Mouse (Mus musculus) midbrain, embryonic 16.5 days (tissue): Measurements from ENCODE around the gene Tmx2. TPM values are rescaled to one million over a fixed set of nuclear protein-coding genes. Genes with fewer than 3 reads are reported as not detected.

Experiments
- ATAC-seq: fragments of 200-750 bp; cut with Nextera tagmentation; 2 replicates; pipeline ENCODE4 v1.8.0; 2017; ENCODE audit warnings: moderate TSS enrichment
- H3K27ac ChIP-seq: fragments of 300-500 bp; sonication (generic); 2 replicates; pipeline ENCODE4 v1.5.1; 2014; ENCODE audit warnings: mild to moderate bottlenecking, low read length, mixed read lengths
- H3K27me3 ChIP-seq: fragments of 300-500 bp; sonication (generic); 2 replicates; pipeline ENCODE4 v1.6.1; 2014; ENCODE audit warnings: low read depth, low read length, mixed read lengths; ENCODE audit not compliant: control insufficient read depth, insufficient read depth
- H3K36me3 ChIP-seq: fragments of 300-500 bp; sonication (generic); 2 replicates; pipeline ENCODE4 v1.6.1; 2014; ENCODE audit warnings: mild to moderate bottlenecking, low read length, moderate library complexity, mixed read lengths; ENCODE audit not compliant: control insufficient read depth, insufficient read depth
- H3K4me1 ChIP-seq: fragments of 300-500 bp; sonication (generic); 2 replicates; pipeline ENCODE4 v1.6.1; 2014; ENCODE audit warnings: mild to moderate bottlenecking, low read length, mixed read lengths; ENCODE audit not compliant: control insufficient read depth, insufficient read depth
- H3K4me2 ChIP-seq: fragments of 300-500 bp; sonication (generic); 2 replicates; pipeline ENCODE4 v1.6.1; 2014; ENCODE audit warnings: mild to moderate bottlenecking, low read length, mixed read lengths
- H3K4me3 ChIP-seq: fragments of 300-500 bp; sonication (generic); 2 replicates; pipeline ENCODE4 v1.5.1; 2014; ENCODE audit warnings: low read depth, mild to moderate bottlenecking, low read length, moderate library complexity, mixed read lengths
- H3K9ac ChIP-seq: fragments of 300-500 bp; sonication (generic); 2 replicates; pipeline ENCODE4 v1.6.1; 2014; ENCODE audit warnings: low read depth, low read length, mixed read lengths
- H3K9me3 ChIP-seq: fragments of 300-500 bp; sonication (generic); replicated peaks from 2 replicates; pipeline ENCODE4 v1.6.1; 2014; ENCODE audit warnings: mild to moderate bottlenecking, low read length, mixed read lengths; ENCODE audit not compliant: control insufficient read depth, poor library complexity, severe bottlenecking
- WGBS: fragments of 180-500 bp; shearing (Covaris S2); extraction: QIAGEN DNeasy Blood & Tissue Kit; methylation state at CpG from one replicate; pipeline ENCODE4 v1.1.7; 2014; 5-methylcytosine and 5-hydroxymethylcytosine counted together
- polyA plus RNA-seq: library from polyadenylated mRNA; unstranded; fragments of >200 nt; fragmentation: Nextera tagmentation; extraction: Ambion mirVana; gene quantifications from 2 replicates; pipeline ENCODE4 v1.2.1, GENCODE M21; 2015

Tmx2 gene
- polyA plus RNA-seq, 1 experiment from 2014 or later: 301 TPM

DNA sequence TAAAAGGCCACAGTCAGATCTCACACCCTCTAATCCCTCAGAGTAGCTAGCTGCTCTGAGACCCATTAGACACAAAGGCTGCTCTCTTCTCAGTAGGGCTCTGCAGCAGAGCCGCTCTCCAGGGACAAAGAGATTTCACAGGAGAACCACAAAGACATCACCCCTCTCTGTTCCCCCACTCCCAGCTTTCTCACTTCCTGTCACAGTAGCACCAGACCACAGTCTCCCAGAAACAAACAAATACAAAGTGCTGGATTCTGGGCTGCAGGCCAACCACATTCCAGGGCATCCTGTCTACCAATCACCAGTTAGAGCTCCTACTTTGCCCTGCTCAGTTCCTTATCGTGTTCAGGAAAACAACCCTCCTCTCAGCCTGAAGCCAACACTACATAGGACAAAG is 43.3 kb downstream of the Tmx2 start:
- no peaks in the 10 kb centered on the region for H3K36me3 ChIP-seq
- H3K27me3 ChIP-seq: no peaks in the 10 kb centered on the region
- WGBS: 0% methylated on average over 2 of the region's 2 CpGs
- H3K4me3 ChIP-seq: no peak overlapping the region
- no peak overlapping the region for H3K9ac ChIP-seq
- peak; percentile 93 for ATAC-seq
- peaks cover 41% of the 10 kb centered on the region for H3K4me1 ChIP-seq
- H3K27ac ChIP-seq: peak overlapping the region; percentile 58
- no peaks in the 10 kb centered on the region for H3K9me3 ChIP-seq
- no peak overlapping the region for H3K4me2 ChIP-seq

DNA sequence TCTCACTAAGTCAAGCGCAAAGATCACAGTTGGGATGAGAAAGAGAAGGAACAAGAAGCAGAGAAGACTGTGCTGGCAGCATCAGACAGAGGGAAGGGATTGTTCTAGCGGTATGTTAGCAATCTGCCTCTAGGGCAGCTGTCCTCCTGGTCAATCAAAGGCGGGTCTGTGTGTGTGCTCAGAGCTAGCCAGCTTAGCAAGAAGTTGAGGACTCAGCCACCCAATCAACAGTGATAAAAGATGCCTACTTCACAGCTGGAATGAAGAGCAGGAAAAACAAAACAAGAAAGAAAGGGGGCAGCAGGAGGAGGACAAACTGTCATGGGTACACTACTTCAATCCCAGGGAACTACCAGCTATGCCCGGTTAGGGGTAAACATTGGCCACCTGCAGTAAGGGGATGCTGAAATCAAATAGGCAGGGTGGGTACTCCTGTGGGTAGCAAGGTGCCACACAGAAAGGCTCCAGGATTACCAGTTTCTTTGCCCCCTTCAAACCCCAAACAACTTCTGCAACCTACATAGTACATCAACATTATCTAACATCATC is 43.9 kb downstream of the Tmx2 start:
- Histone ChIP-seq H3K4me1 (peaks cover 41% of the 10 kb centered on the region), H3K4me2 (no peak overlapping the region), H3K4me3 (no peak overlapping the region), H3K9me3 (no peaks in the 10 kb centered on the region), H3K27ac (peak overlapping the region; percentile 58), H3K9ac (no peak overlapping the region), H3K27me3 (no peaks in the 10 kb centered on the region), H3K36me3 (no peaks in the 10 kb centered on the region)
- ATAC-seq: no peak
- WGBS: 22% methylated on average over 4 of the region's 4 CpGs

DNA sequence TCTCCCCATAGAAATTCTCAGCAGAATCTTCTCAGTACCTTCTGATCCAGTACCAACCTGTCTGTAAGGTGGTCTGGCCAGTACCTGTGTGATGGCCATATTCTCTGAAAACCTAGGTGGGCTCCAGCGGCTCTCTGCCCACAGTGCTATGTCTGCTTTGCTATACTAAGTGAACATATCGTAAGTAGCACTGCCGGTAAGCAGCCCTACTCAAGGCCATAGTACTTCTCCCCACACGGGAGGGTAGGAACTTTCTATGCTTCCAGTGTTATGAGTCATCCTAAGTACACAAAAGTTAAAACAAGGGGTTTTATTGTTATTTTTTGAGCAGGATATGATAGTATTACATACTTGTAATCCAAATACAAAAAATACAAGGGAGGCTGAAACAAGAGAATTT is 44.9 kb downstream of the Tmx2 start:
- WGBS: 78% methylated on average over 4 of the region's 4 CpGs
- no peak overlapping the region for H3K9ac ChIP-seq
- H3K9me3 ChIP-seq: no peaks in the 10 kb centered on the region
- ATAC-seq: no peak
- no peaks in the 10 kb centered on the region for H3K36me3 ChIP-seq
- no peak overlapping the region for H3K4me3 ChIP-seq
- H3K4me1 ChIP-seq: peaks cover 41% of the 10 kb centered on the region
- H3K27ac ChIP-seq: no peak overlapping the region
- no peaks in the 10 kb centered on the region for H3K27me3 ChIP-seq
- no peak overlapping the region for H3K4me2 ChIP-seq

DNA sequence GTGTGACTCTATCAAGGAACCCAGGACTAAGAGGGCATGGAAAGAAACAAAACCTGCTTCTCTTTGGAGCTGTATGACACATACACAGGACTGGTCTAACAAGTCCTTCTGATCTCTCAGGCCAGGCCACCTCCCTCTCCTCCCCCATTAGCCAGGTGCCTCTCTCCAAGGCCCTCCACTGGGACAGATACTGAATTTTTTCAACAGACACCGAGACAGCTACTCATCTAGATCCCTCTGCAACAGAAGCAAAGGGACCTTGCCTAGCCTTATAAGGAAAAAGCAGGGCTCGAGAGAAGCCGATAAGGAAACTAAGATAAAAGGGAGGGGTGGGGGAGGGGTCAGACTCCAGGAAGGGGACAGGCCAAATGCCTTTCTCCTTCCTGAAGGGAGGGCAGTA is 45.9 kb downstream of the Tmx2 start:
- H3K4me1 ChIP-seq: peaks cover 36% of the 10 kb centered on the region
- WGBS: 0% methylated on average over 3 of the region's 3 CpGs
- no peak overlapping the region; the same call in 1 of the 2 replicates for H3K4me2 ChIP-seq
- no peaks in the 10 kb centered on the region for H3K27me3 ChIP-seq
- H3K27ac ChIP-seq: no peak overlapping the region
- no peak for ATAC-seq
- H3K9me3 ChIP-seq: no peaks in the 10 kb centered on the region
- no peaks in the 10 kb centered on the region for H3K36me3 ChIP-seq
- H3K9ac ChIP-seq: no peak overlapping the region
- no peak overlapping the region for H3K4me3 ChIP-seq

DNA sequence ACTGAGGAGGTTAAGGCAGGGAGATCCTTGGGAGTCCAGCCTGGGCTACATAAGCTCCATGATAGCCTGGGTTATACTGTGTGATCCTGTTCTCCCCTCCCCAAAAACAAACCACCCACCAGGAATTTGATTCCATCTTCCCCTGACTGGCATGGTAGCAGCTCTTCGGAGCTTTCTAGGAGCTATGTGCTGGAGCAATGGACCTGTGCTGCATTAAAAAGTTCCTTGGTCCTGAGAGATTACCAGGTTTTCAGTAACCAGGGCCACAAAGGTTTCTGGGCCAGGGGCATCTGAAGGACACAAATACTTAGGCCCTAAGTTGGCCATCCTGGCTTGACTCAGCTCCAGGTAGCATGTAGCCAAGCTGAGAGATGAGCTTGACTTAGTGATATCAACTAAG is 46.9 kb downstream of the Tmx2 start:
- Histone ChIP-seq H3K9ac (no peak overlapping the region), H3K36me3 (no peaks in the 10 kb centered on the region), H3K9me3 (no peaks in the 10 kb centered on the region), H3K4me1 (peaks cover 29% of the 10 kb centered on the region), H3K27ac (no peak overlapping the region), H3K4me3 (no peak overlapping the region), H3K27me3 (no peaks in the 10 kb centered on the region), H3K4me2 (no peak overlapping the region)
- no peak for ATAC-seq
- WGBS: 100% methylated on average over 1 of the region's 1 CpGs

DNA sequence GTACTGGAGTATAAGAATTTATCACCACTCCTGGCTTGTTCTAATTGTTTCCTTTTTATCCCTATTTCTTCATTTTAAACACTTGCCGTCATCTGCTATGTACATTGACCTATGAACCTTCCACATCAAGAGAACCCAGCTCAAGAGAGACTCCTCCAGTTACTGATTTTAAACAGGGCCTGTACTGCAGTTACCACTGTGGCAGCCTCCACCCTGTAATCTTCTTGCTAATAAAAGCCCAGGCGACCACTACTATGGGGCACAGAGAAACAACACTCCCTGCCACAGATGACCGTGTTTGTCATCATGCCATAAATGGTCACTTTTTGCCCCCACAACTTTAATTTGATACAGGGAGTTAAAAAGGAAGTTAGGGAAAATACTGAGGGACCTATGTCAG is 51.9 kb downstream of the Tmx2 start:
- no peak overlapping the region for H3K9ac ChIP-seq
- ATAC-seq: no peak
- WGBS: 63% methylated on average over 3 of the region's 3 CpGs
- peaks cover 2% of the 10 kb centered on the region; the same call in 1 of the 2 replicates for H3K4me1 ChIP-seq
- H3K36me3 ChIP-seq: peaks cover 4% of the 10 kb centered on the region; the same call in 1 of the 2 replicates
- H3K9me3 ChIP-seq: no peaks in the 10 kb centered on the region
- H3K4me2 ChIP-seq: no peak overlapping the region
- no peaks in the 10 kb centered on the region for H3K27me3 ChIP-seq
- no peak overlapping the region for H3K27ac ChIP-seq
- no peak overlapping the region for H3K4me3 ChIP-seq

DNA sequence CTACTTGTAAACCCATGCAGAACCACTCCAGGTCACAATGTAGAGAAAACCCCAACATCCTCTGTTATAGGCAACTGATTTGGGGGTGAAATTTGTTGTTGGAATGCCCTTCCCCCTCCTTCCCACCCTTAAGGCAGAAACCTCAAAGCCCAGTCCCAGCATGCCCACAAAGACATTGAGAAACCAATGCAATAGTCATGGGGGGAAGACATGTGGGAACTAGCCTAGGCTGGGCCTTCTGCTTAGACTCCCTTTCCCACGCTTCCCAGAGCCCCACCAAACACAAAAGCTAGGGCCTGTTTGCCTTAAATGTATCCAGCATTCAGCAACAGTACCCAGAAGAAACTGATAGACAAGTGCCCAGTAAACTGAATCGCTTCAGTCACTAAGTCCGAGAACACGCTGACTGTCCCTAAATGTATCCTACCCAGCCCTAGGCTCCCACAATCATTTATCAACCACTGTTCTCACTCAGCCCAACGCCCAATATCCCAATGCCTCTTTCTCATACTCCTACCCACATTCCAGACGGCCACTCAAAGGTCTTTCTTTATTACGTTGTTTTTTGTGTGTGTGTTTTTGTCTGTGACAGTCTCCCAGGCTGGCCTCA is 52.5 kb downstream of the Tmx2 start:
- peaks cover 2% of the 10 kb centered on the region; the same call in 1 of the 2 replicates for H3K4me1 ChIP-seq
- WGBS: 83% methylated on average over 7 of the region's 7 CpGs
- no peak overlapping the region for H3K4me2 ChIP-seq

DNA sequence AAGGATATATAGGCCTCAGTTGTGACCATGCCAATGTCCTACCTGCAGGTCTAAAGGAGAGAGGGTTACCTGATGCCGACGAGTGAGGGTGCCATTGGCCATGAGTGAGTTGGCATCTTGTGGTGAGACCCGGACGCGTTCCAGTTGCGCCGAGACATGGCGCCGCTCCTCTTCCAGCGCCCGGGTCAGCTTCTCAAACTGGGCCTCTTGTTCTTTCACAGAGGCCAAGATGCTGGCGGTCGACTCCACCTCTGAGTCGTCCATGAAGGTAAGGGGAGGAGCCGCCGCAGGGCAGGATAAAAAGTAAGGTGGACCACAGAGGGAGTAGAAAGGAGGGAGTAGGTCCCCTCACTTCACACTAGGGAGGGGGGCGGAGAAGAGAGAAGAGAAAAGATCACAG is 54.7 kb downstream of the Tmx2 start:
- Histone ChIP-seq H3K9ac (no peak overlapping the region), H3K4me1 (peaks cover 2% of the 10 kb centered on the region; the same call in 1 of the 2 replicates), H3K4me2 (no peak overlapping the region), H3K9me3 (no peaks in the 10 kb centered on the region), H3K27ac (no peak overlapping the region), H3K36me3 (peaks cover 17% of the 10 kb centered on the region), H3K4me3 (no peak overlapping the region), H3K27me3 (no peaks in the 10 kb centered on the region)
- WGBS: 96% methylated on average over 17 of the region's 17 CpGs
- no peak for ATAC-seq

More for the DNA sequence above, 52.5 kb downstream of the Tmx2 start:
- Histone ChIP-seq H3K9me3 (no peaks in the 10 kb centered on the region), H3K9ac (no peak overlapping the region), H3K27me3 (no peaks in the 10 kb centered on the region), H3K36me3 (peaks cover 4% of the 10 kb centered on the region; the same call in 1 of the 2 replicates), H3K4me3 (no peak overlapping the region), H3K27ac (no peak overlapping the region)
- ATAC-seq: no peak

DNA sequence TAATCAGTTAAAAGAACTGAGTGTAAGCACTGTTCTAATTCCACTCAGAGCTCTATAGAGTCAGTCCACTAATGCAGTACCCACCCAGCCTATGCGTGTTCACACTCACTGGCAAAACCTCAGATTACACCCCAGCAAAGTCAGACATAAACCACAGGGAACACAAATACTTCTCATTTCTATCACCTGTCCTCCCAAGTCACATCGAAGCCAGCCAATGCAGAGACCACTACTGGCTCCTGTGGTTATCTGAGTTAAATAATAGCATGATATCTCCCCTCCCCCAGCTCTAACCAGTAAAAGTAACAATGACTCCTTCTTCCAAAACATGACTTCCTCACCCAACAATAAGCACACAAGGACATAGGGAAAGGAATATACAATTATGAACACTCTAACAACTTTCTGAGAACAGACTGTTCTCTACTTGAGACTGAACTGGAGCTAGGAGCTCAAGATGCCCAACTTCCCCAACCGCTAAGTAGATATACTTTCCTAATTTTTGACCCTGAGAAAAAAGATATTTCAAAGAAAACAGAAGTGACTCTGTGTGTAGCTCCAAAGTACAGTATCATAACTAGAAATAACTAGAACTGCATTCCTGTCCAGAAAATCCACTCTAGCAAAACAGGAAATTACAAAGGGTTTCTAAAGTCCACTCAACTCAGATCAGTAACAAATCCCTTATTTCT is 55.4 kb downstream of the Tmx2 start:
- no peak overlapping the region for H3K4me3 ChIP-seq
- no peaks in the 10 kb centered on the region for H3K9me3 ChIP-seq
- H3K9ac ChIP-seq: no peak overlapping the region
- 96% methylated on average over 3 of the region's 3 CpGs for WGBS
- no peak overlapping the region for H3K27ac ChIP-seq
- H3K4me1 ChIP-seq: peaks cover 2% of the 10 kb centered on the region; the same call in 1 of the 2 replicates
- no peak overlapping the region for H3K4me2 ChIP-seq
- peaks cover 20% of the 10 kb centered on the region for H3K36me3 ChIP-seq
- no peak for ATAC-seq
- H3K27me3 ChIP-seq: no peaks in the 10 kb centered on the region
